Mouse (Mus musculus) E14TG2a.4 (cell line): ENCODE results near the gene C1qtnf1.

ENCODE experiments used
- H3K27me3 ChIP-seq: 2 replicates; pipeline ENCODE4 v1.6.1; 2014; ENCODE audit warnings: low read length, control low read depth; ENCODE audit not compliant: insufficient read depth
- H3K36me3 ChIP-seq: 2 replicates; pipeline ENCODE4 v1.6.1; 2014; ENCODE audit warnings: low read length, control low read depth; ENCODE audit not compliant: insufficient read depth
- H3K4me1 ChIP-seq: replicated peaks from 2 replicates; pipeline ENCODE4 v1.6.1; 2014; ENCODE audit warnings: low read depth, low read length, control low read depth
- H3K4me3 ChIP-seq: replicated peaks from 2 replicates; pipeline ENCODE4 v1.5.1; 2014; ENCODE audit warnings: mild to moderate bottlenecking, low read length
- H3K9me3 ChIP-seq: 2 replicates; pipeline ENCODE4 v1.6.1; 2014; ENCODE audit warnings: low read length, control low read depth
- CTCF ChIP-seq: conservative IDR thresholded peaks from 2 replicates; pipeline ENCODE4 v1.5.1; 2014; ENCODE audit warnings: low read length
- NANOG ChIP-seq: IDR thresholded peaks from 2 replicates; pipeline ENCODE4 v1.6.1; 2014; ENCODE audit warnings: borderline replicate concordance, low read length, mixed read lengths
- POU5F1 ChIP-seq: IDR thresholded peaks from 2 replicates; pipeline ENCODE4 v1.6.1; 2014; ENCODE audit warnings: low read length, borderline replicate concordance

The C1qtnf1 gene

GRCm38 (mm10) chr11:118453886-118454671, 26.1 kb downstream of the C1qtnf1 start:
- Histone ChIP-seq H3K4me1 (peaks cover 31% of the 10 kb centered on the region), H3K36me3 (no peaks in the 10 kb centered on the region), H3K4me3 (no peak overlapping the region), H3K27me3 (peaks cover 14% of the 10 kb centered on the region), H3K9me3 (no peaks in the 10 kb centered on the region)
- TF ChIP-seq NANOG (no peak), POU5F1 (no peak), CTCF (no peak)

- Histone ChIP-seq H3K36me3 (no peaks in the 10 kb centered on the region), H3K9me3 (peaks cover 3% of the 10 kb centered on the region; the same call in 1 of the 2 replicates), H3K4me1 (peaks cover 31% of the 10 kb centered on the region), H3K27me3 (peaks cover 12% of the 10 kb centered on the region; the same call in 1 of the 2 replicates), H3K4me3 (no peak overlapping the region)
- TF ChIP-seq POU5F1 (no peak), NANOG (no peak)
Observed at GRCm38 (mm10) chr11:118455788-118456187, 27.8 kb downstream of the C1qtnf1 start.

- H3K27me3 ChIP-seq = peaks cover 12% of the 10 kb centered on the region; the same call in 1 of the 2 replicates
- peaks cover 3% of the 10 kb centered on the region; the same call in 1 of the 2 replicates for H3K9me3 ChIP-seq
- TF ChIP-seq CTCF = no peak
- H3K4me3 ChIP-seq = no peak overlapping the region
- H3K4me1 ChIP-seq = peaks cover 37% of the 10 kb centered on the region
- no peaks in the 10 kb centered on the region for H3K36me3 ChIP-seq
Observed at GRCm38 (mm10) chr11:118456937-118457336, 28.9 kb downstream of the C1qtnf1 start.

- TF ChIP-seq NANOG (no peak), CTCF (no peak), POU5F1 (no peak)
- peaks cover 51% of the 10 kb centered on the region for H3K4me1 ChIP-seq
Observed at GRCm38 (mm10) chr11:118459051-118459450, 31.0 kb downstream of the C1qtnf1 start.

GRCm38 (mm10) chr11:118459536-118459935, 31.5 kb downstream of the C1qtnf1 start:
- Histone ChIP-seq H3K36me3 (no peaks in the 10 kb centered on the region), H3K4me3 (no peak overlapping the region), H3K27me3 (peaks cover 12% of the 10 kb centered on the region; the same call in 1 of the 2 replicates), H3K9me3 (peaks cover 3% of the 10 kb centered on the region; the same call in 1 of the 2 replicates), H3K4me1 (peaks cover 50% of the 10 kb centered on the region)
- no peak for TF ChIP-seq NANOG
- no peak for TF ChIP-seq CTCF
- no peak for TF ChIP-seq POU5F1

More at GRCm38 (mm10) chr11:118459051-118459450, 31.0 kb downstream of the C1qtnf1 start:
- peaks cover 12% of the 10 kb centered on the region; the same call in 1 of the 2 replicates for H3K27me3 ChIP-seq
- H3K4me3 ChIP-seq = no peak overlapping the region
- H3K36me3 ChIP-seq = no peaks in the 10 kb centered on the region
- peaks cover 3% of the 10 kb centered on the region; the same call in 1 of the 2 replicates for H3K9me3 ChIP-seq

- peaks cover 47% of the 10 kb centered on the region for H3K4me1 ChIP-seq
- no peaks in the 10 kb centered on the region for H3K36me3 ChIP-seq
- TF ChIP-seq CTCF = peak; percentile 98
- TF ChIP-seq POU5F1 = no peak
Observed at GRCm38 (mm10) chr11:118460280-118460679, 32.3 kb downstream of the C1qtnf1 start.

GRCm38 (mm10) chr11:118467441-118468035, 39.5 kb downstream of the C1qtnf1 start:
- H3K27me3 ChIP-seq = no peaks in the 10 kb centered on the region
- H3K9me3 ChIP-seq = 0 out of 2 replicates have a peak, but pooled peaks cover 3% of the 10 kb centered on the region
- TF ChIP-seq NANOG = no peak
- no peak for TF ChIP-seq CTCF
- TF ChIP-seq POU5F1 = no peak
- peaks cover 13% of the 10 kb centered on the region; the same call in 1 of the 2 replicates for H3K36me3 ChIP-seq
- H3K4me1 ChIP-seq = peaks cover 54% of the 10 kb centered on the region
- H3K4me3 ChIP-seq = peak overlapping the region; percentile 46

More at GRCm38 (mm10) chr11:118460280-118460679, 32.3 kb downstream of the C1qtnf1 start:
- Histone ChIP-seq H3K27me3 (peaks cover 12% of the 10 kb centered on the region; the same call in 1 of the 2 replicates), H3K9me3 (peaks cover 3% of the 10 kb centered on the region; the same call in 1 of the 2 replicates), H3K4me3 (no peak overlapping the region)

- TF ChIP-seq CTCF (no peak), POU5F1 (no peak), NANOG (no peak)
- Histone ChIP-seq H3K36me3 (peaks cover 13% of the 10 kb centered on the region; the same call in 1 of the 2 replicates), H3K4me3 (no peak overlapping the region)
Observed at GRCm38 (mm10) chr11:118469509-118470160, 41.6 kb downstream of the C1qtnf1 start.

More at GRCm38 (mm10) chr11:118469509-118470160, 41.6 kb downstream of the C1qtnf1 start:
- Histone ChIP-seq H3K4me1 (peaks cover 57% of the 10 kb centered on the region), H3K9me3 (peaks cover 11% of the 10 kb centered on the region; the same call in 1 of the 2 replicates), H3K27me3 (no peaks in the 10 kb centered on the region)
